ENCODE assay signal across 8 mouse cellular contexts in genomic region chr15:81523169-81523871, GRCm38 (mm10). TPM values are rescaled to one million over a fixed set of nuclear protein-coding genes. Genes with fewer than 3 reads are reported as not detected.
A peak's percentile ranks its signal among the peaks of the same experiment; 100 is the strongest.
DNase-seq lines count a peak whose midpoint lies in the region; ATAC-seq lines count a peak whose summit lies in the region.

No protein-coding gene starts in this region.

- no peaks in the 10 kb centered on the region for H3K4me1 ChIP-seq in hindbrain, embryonic 11.5 days (replicated peaks; ENCODE audit: control insufficient read depth, insufficient read depth, low read length)

- no peaks in the 10 kb centered on the region for H3K36me3 ChIP-seq in hindbrain, embryonic 11.5 days (ENCODE audit: control insufficient read depth, insufficient read depth, low read length)

- peak overlapping the region; percentile 58 for H3K4me3 ChIP-seq in hindbrain, embryonic 11.5 days (ENCODE audit: low read depth, low read length)

- H3K27me3 ChIP-seq in hindbrain, embryonic 11.5 days (ENCODE audit: control insufficient read depth, insufficient read depth, low read length): 0 out of 2 replicates have a peak, but pooled peaks cover 3% of the 10 kb centered on the region

- H3K27ac ChIP-seq in hindbrain, embryonic 11.5 days (ENCODE audit: low read depth, low read length): peak overlapping the region; percentile 89

- H3K9ac ChIP-seq in hindbrain, embryonic 11.5 days (ENCODE audit: low read depth, low read length): peak overlapping the region; percentile 71

- peak overlapping the region; percentile 89 for H3K4me2 ChIP-seq in hindbrain, embryonic 11.5 days (replicated peaks; ENCODE audit: low read depth, low read length)

- peak; percentile 86 for ATAC-seq in frontal cortex, adult (ENCODE audit: low TSS enrichment)
- peak; percentile 95 for ATAC-seq in hindbrain, embryonic 11.5 days (ENCODE audit: low FRiP score)

- no peaks in the 10 kb centered on the region for H3K9me3 ChIP-seq in hindbrain, embryonic 11.5 days (ENCODE audit: control insufficient read depth, low read length)

- under 1% methylated on average over 41 of the region's 41 CpGs for WGBS in hindbrain, embryonic 11.5 days

- peak; percentile 71 for DNase-seq in MEL-GATA-1-ER (ENCODE audit: extremely low read depth, low read depth)
- peak; percentile 89 for DNase-seq in cerebellum, adult 8-10 months
- DNase-seq in hindbrain, embryonic 11.5 days (ENCODE audit: low spot score): peak; percentile 94
- peak; percentile 96 to 97 for DNase-seq in layer of hippocampus, postnatal 10 days (ENCODE audit: low spot score in 2 of 2)
- DNase-seq in lung, postnatal 10 days: peak; percentile 98
- DNase-seq in ovary, postnatal 36 days (ENCODE audit: low spot score): peak; percentile 98
- DNase-seq in thymus, postnatal 25 days: peak; percentile 99

RNA-seq across cellular contexts. Expression of gene Rbx1, which starts 57.2 kb away (rescaled TPM):
- 531 and 563 TPM in 2 replicates for polyA plus RNA-seq in hindbrain, embryonic 11.5 days (2014; fragmentation: Nextera tagmentation; extraction: Ambion mirVana)
- 100 to 1,000 TPM; 139 to 157 TPM for total RNA-seq in layer of hippocampus, postnatal 10 days (2021)

Comparison
In these comparisons a context has a peak if more than half of its experiments do, and no peak if none do; other contexts are left out.
1. Peak in every context shown above with its lines: DNase-seq, ATAC-seq, H3K4me3 ChIP-seq and H3K27ac ChIP-seq.